Mouse (Mus musculus) lung, adult 2 months (tissue): ENCODE results near the gene Smim14.

Source experiments
- CTCF ChIP-seq: fragments of 200-500 bp; IDR thresholded peaks from 2 replicates; pipeline ENCODE4 v1.5.1; 2011; ENCODE audit warnings: mild to moderate bottlenecking, low read length, control low read depth; ENCODE audit not compliant: insufficient read depth
- POLR2A ChIP-seq: fragments of 200-500 bp; IDR thresholded peaks from 2 replicates; pipeline ENCODE4 v1.6.1; 2011; ENCODE audit warnings: low read depth, mild to moderate bottlenecking, control low read depth, low read length, borderline replicate concordance; ENCODE audit errors: extremely low read depth

GRCm38 (mm10) chr5:65543491-65543890, 6.5 kb upstream of the Smim14 start:
- TF ChIP-seq CTCF: no peak
- no peak for TF ChIP-seq POLR2A
